16 mouse cellular contexts compared by ENCODE assay signal in the genomic region with DNA sequence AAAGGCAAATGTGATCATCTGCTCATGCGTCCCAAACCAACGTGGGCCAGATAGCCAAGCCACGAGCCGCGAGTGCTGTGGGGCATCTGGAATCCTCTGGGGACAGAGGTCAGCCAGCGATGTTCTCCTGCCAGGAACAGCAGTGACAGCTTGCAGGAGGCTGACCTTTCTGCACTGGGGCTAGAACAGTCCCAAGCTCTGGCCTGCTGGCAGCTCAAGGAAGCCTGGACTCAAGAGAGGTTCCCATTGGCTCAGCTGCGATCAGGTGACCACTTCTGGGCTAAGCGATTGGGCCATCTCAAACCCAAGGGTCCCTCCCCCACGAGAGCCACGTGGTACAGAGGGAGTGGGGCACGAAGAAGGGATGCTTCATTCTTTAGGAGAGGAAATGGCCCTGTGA. TPM values are rescaled to one million over a fixed set of nuclear protein-coding genes. Genes with fewer than 3 reads are reported as not detected.
DNase-seq lines count a peak whose midpoint lies in the region.
"Had no signal": no experiment of that assay in that cellular context is flagged by ENCODE, and none has a peak within 500 bp of the region (broad histone marks: within the 10 kb centered on the region; RNA-seq: fewer than 3 reads in every experiment).

No protein-coding gene starts in this region.

- intact Hi-C loops in left cerebral cortex, postnatal 36 days (cut with DNase I) = no loop called here

- DNase-seq in adrenal gland, postnatal 14 days = peak; percentile 55
- DNase-seq in adrenal gland, adult (ENCODE audit: inconsistent age in 2 of 2, low spot score in 1 of 2) = no peak
- peak; percentile 9 for DNase-seq in kidney, postnatal 10 days
- no peak for DNase-seq in kidney, adult 8-10 months
- DNase-seq in 3134 (ENCODE audit: extremely low read depth, insufficient read length, low spot score) (peak; percentile 41), NIH3T3 (ENCODE audit: low read depth) (peak; percentile 17)
- no peak for DNase-seq in frontal cortex, adult 2 months (ENCODE audit: extremely low spot score in 1 of 2, low spot score in 1 of 2)
- no peak for DNase-seq in left cerebral cortex, postnatal 36 days (ENCODE audit: low spot score in 2 of 2)
- DNase-seq: B cell, adult 2 months; cerebellum, adult 11 months; gastrocnemius, postnatal 14 days; kidney, adult 18-20 months; lung, postnatal 10 days; right cerebral cortex, postnatal 25 days; thymus, postnatal 36 days had no signal

RNA-seq across cellular contexts. Expression of gene Tfap2c, which starts 58.3 kb away (rescaled TPM):
- not detected in 2 replicates for total RNA-seq in adrenal gland, postnatal 14 days (2021)
- 2.7 and 3.1 TPM in 2 replicates for polyA plus RNA-seq in frontal cortex, adult 2 months (2012; rRNA removed)
- total RNA-seq in left cerebral cortex, postnatal 36 days (2021) = under 1 TPM in 1 of 2 experiments, not detected in 1; 0.36 TPM
- total RNA-seq: common myeloid progenitor, adult 5-6 weeks; gastrocnemius, postnatal 14 days had no signal

Comparison
In these comparisons a context has a peak if more than half of its experiments do, and no peak if none do; other contexts are left out.
1. DNase-seq: peak in adrenal gland, postnatal 14 days (single experiment), kidney, postnatal 10 days (single experiment), 3134 (single experiment) and NIH3T3 (single experiment); none in adrenal gland, adult (0 of 2), kidney, adult 8-10 months (0 of 2), frontal cortex, adult 2 months (0 of 2) and left cerebral cortex, postnatal 36 days (0 of 2).